Mouse (Mus musculus): ENCODE results near the gene Aplp2. TPM values are rescaled to one million over a fixed set of nuclear protein-coding genes. Genes with fewer than 3 reads are reported as not detected.

The Aplp2 gene
- polyA plus RNA-seq, 1 experiment from 2014 or later = 182 TPM

DNA sequence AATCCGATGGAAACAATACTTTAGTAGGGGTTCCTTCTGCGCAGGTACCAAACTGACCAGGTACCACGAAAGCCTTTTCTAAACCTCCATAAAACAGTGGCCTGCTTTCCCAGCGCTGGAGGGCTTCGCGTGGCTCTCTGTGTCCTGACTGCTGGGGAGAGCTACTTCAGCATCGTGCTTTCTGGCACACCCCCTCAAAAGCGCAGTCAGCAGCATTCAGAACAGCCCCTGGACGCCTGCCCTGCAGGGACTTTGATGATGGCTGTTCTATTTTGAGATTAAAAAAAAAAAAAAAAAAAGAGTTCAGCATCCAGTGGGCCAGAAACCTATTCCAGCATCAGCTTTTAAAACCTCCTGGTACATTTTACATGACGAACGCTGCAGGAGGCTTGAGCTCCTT, 14.2 kb upstream of the Aplp2 start:
- Histone ChIP-seq H3K27me3 (peaks cover 14% of the 10 kb centered on the region), H3K9me3 (replicated peaks) (no peaks in the 10 kb centered on the region), H3K9ac (no peak overlapping the region), H3K27ac (replicated peaks) (peak overlapping the region; percentile 59; the same call in 1 of the 2 replicates), H3K4me1 (replicated peaks) (peaks cover 32% of the 10 kb centered on the region), H3K4me2 (0 out of 2 replicates have a peak overlapping the region, but pooled peaks have one; percentile 51), H3K4me3 (replicated peaks) (no peak overlapping the region), H3K36me3 (replicated peaks) (no peaks in the 10 kb centered on the region)
- 76% methylated on average over 11 of the region's 11 CpGs for WGBS (ENCODE audit: insufficient replicate concordance)
- no peak for ATAC-seq (ENCODE audit: insufficient read depth)

DNA sequence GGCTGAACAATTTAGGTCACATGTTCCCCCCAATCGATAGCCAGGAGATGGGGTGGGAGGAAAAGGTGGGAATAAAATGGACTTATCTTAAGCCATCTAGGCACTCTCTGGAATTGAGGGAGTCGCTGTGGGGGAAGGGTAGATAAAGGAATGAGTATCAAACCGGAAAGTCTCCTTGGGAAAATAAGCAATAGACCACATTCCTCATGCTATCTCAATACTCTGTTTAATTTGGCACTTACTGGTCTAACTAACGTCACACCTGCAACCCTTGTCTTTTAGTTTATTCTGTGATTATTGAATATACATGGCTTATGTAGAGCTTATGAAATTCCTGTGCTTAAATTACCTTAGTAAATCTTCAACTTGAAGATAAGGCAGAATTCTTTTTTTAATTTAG, 11.9 kb upstream of the Aplp2 start:
- Histone ChIP-seq H3K36me3 (replicated peaks) (no peaks in the 10 kb centered on the region), H3K27me3 (peaks cover 24% of the 10 kb centered on the region), H3K9ac (no peak overlapping the region), H3K4me3 (replicated peaks) (no peak overlapping the region), H3K9me3 (replicated peaks) (no peaks in the 10 kb centered on the region), H3K4me2 (no peak overlapping the region), H3K27ac (replicated peaks) (no peak overlapping the region), H3K4me1 (replicated peaks) (peaks cover 29% of the 10 kb centered on the region)
- no peak for ATAC-seq (ENCODE audit: insufficient read depth)
- 63% methylated on average over 4 of the region's 4 CpGs for WGBS (ENCODE audit: insufficient replicate concordance)

DNA sequence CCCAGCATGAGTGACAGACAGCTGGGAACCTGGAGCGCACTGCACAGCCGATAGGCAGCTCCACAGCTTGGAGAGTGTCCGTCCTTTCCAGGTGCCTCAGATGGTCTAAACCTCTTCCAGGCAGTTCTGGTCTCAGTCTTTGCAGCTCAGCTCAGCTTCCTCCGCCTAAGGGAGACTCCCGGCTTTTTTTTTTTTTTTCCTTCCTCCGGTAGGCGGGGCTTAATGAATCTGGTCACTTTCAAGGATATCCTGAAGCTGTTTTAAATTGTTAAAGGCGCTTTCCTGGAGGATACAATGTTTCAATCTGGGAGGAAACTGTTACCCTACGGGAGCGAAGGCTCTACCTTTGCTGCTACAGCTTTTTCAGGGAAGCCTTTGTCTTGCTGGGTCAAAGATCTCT, 9.6 kb upstream of the Aplp2 start:
- 31% methylated on average over 10 of the region's 10 CpGs for WGBS (ENCODE audit: insufficient replicate concordance)
- Histone ChIP-seq H3K9me3 (replicated peaks) (no peaks in the 10 kb centered on the region), H3K27ac (replicated peaks) (no peak overlapping the region), H3K27me3 (peaks cover 24% of the 10 kb centered on the region), H3K36me3 (replicated peaks) (no peaks in the 10 kb centered on the region), H3K9ac (no peak overlapping the region), H3K4me3 (replicated peaks) (no peak overlapping the region), H3K4me1 (replicated peaks) (peaks cover 26% of the 10 kb centered on the region), H3K4me2 (no peak overlapping the region)
- ATAC-seq (ENCODE audit: insufficient read depth) = no peak

DNA sequence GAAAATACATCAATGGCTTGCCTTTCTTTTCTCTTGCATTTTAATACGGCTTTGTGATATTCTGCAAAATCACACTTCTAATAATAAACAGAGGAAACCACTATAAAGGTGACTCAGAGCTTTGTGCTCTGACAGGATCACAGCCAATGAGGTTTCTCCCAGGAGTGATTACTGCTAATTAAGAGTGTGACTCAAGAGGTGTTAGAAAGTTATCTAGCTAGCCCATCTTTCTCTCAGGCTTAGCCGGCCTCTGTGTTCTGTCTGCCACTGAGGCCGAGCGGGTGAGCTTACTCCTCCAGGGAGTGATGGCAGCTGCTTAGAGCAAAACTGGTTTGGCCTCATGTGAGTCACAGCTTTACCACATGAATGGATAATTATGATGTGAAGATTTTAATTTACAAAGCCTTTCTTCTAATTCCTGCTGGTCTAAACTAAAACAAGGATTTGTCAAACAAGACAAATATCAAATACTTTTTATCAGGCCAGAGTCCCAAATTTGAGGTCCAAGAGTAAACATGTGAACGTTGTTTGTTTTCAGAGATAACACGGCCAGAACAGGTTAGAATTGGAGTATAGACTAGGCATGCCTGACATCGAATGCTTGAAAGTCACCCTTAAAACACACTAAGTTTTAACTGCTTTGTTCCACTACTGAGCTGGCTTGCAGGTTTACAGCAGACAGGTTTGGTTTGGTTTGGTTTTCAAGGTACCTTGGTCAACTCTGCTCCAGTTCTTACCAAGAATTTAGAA, 6.2 kb upstream of the Aplp2 start:
- Histone ChIP-seq H3K9ac (no peak overlapping the region), H3K9me3 (replicated peaks) (no peaks in the 10 kb centered on the region), H3K4me1 (replicated peaks) (peaks cover 18% of the 10 kb centered on the region), H3K36me3 (replicated peaks) (no peaks in the 10 kb centered on the region), H3K4me3 (replicated peaks) (no peak overlapping the region), H3K27ac (replicated peaks) (no peak overlapping the region), H3K27me3 (peaks cover 19% of the 10 kb centered on the region), H3K4me2 (no peak overlapping the region)
- 38% methylated on average over 7 of the region's 7 CpGs for WGBS (ENCODE audit: insufficient replicate concordance)
- ATAC-seq (ENCODE audit: insufficient read depth) = no peak

DNA sequence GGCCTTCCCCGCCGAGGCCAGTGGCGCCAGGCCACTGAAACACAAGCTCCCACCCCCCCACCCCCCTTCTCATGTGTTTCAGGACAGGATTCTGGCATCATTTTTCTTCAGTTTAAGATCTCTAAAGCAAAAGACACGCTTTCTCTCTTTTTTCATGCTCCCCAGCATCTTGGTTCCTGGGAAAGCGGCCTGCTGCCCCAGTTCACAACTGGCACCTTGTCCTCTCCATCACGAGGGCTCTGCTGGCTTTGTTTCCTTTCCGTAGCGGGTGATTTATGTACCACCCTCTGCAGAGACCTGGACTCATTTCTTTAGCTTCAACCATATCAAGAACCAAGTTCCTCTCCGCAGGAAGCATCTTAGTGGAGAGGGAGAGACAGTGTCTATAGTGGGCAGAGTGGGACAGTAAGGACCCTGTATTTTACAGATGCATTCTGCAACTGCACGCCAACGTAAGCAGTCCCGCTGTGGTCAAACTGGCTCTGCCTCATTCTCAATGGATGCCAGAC, 939 bp upstream of the Aplp2 start:
- Histone ChIP-seq H3K36me3 (replicated peaks) (no peaks in the 10 kb centered on the region), H3K9ac (peak overlapping the region; percentile 62), H3K4me2 (peak overlapping the region; percentile 91), H3K4me1 (replicated peaks) (peaks cover 44% of the 10 kb centered on the region), H3K4me3 (replicated peaks) (peak overlapping the region; percentile 99), H3K27ac (replicated peaks) (peak overlapping the region; percentile 72), H3K9me3 (replicated peaks) (no peaks in the 10 kb centered on the region), H3K27me3 (no peaks in the 10 kb centered on the region)
- 49% methylated on average over 12 of the region's 12 CpGs for WGBS (ENCODE audit: insufficient replicate concordance)
- no peak for ATAC-seq (ENCODE audit: insufficient read depth)

DNA sequence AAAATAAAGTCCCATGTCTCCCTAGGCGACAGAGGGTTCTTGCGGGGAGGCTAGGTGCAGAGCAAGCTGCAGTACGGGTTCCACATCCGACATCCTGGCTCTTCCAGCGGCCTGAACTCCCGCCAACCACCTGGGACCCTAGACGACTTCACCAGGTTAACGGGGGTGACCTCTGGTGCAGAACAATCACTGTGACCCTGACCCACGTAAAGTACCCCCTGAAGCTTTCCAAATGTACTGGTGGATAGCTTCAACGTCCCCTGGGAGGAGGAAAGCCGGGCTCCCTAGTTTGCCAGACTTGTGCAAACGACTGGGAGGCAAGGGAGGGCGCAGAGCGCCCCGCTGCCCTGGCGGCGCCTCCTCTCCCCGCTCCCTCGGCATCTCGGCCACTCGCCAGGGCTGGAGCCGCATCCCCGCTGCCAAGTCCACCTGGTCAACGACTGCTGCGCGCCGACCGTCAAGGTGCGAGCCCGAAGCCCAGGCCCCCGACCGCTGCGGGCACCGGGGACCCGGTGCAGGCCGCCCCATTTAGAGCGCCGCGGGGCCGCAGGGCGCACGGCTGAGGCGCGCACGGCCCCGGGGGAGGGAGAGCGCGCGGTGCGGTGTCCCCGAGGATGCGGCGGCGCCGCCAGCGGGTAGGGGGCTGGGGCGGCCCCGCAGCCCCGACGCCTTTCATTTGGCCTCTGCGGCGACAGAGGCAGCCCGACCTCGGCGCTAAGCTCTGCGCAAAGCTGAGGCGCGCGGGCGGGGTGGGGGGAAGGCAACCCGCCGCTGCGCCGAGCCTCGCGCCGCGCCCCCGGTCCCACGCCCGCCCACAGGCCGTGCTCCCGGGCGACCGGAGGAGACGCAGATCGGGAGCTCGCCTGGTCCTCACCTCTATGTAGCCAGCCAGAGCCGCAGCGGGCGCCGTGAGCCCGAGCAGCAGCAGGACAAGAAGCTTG, 596 bp downstream of the Aplp2 start:
- Histone ChIP-seq H3K27me3 (no peaks in the 10 kb centered on the region), H3K36me3 (replicated peaks) (no peaks in the 10 kb centered on the region), H3K4me1 (replicated peaks) (peaks cover 51% of the 10 kb centered on the region), H3K4me2 (peak overlapping the region; percentile 91), H3K9ac (peak overlapping the region; percentile 96), H3K9me3 (replicated peaks) (no peaks in the 10 kb centered on the region), H3K4me3 (replicated peaks) (peak overlapping the region; percentile 99), H3K27ac (replicated peaks) (peak overlapping the region; percentile 91)
- ATAC-seq (ENCODE audit: insufficient read depth) = peak; percentile 67
- under 1% methylated on average over 93 of the region's 93 CpGs for WGBS (ENCODE audit: insufficient replicate concordance)

DNA sequence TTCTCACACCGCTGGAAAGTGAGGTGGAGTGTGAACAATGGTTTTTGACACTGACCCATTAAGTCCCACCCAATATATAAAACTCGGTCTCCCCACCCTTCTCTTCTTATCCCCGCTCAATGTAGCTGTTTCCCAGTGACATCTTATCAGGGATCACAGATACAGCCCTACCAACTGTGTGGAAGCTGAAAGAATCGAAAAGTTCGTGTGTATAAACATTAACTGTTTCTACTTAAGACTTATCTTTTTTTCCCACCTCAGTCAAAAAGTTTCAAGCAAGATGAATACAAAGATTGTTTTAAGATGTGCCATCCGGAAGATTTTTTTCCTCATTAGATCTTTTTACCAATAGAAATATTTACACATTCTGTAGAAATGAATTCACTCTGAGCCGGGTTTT, 1.5 kb downstream of the Aplp2 start:
- 6% methylated on average over 7 of the region's 7 CpGs for WGBS (ENCODE audit: insufficient replicate concordance)
- peak overlapping the region; percentile 91; the same call in 1 of the 2 replicates for H3K27ac ChIP-seq (replicated peaks)

DNA sequence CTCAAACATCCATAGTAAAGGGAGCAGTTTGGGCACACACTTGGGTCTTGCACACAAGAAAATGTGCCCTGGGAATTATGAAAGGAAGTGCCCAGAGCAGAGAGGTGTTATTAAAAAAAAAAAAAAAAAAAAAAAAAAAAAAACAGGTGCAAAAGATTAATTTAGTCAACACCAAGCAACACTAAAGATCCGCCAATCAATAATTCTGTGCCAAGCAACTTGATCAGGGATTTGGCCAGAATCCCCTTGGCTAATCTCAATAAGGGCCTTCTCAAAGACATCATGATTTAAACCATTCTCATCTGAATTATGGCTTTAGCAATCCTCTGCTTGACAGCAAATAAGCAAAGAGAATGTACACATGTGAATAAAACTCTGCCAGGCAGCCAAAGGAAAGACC, 2.1 kb downstream of the Aplp2 start:
- Histone ChIP-seq H3K4me3 (replicated peaks) (peak overlapping the region; percentile 99), H3K27me3 (no peaks in the 10 kb centered on the region), H3K9ac (no peak overlapping the region), H3K9me3 (replicated peaks) (no peaks in the 10 kb centered on the region), H3K4me2 (peak overlapping the region; percentile 91), H3K4me1 (replicated peaks) (peaks cover 67% of the 10 kb centered on the region), H3K27ac (replicated peaks) (no peak overlapping the region), H3K36me3 (replicated peaks) (no peaks in the 10 kb centered on the region)
- WGBS (ENCODE audit: insufficient replicate concordance) = 84% methylated on average over 1 of the region's 1 CpGs
- no peak for ATAC-seq (ENCODE audit: insufficient read depth)

More for the DNA sequence above, 1.5 kb downstream of the Aplp2 start:
- H3K36me3 ChIP-seq (replicated peaks) = no peaks in the 10 kb centered on the region
- no peak for ATAC-seq (ENCODE audit: insufficient read depth)
- H3K4me2 ChIP-seq = peak overlapping the region; percentile 91
- H3K27me3 ChIP-seq = no peaks in the 10 kb centered on the region
- peak overlapping the region; percentile 99 for H3K4me3 ChIP-seq (replicated peaks)
- H3K9me3 ChIP-seq (replicated peaks) = no peaks in the 10 kb centered on the region
- H3K4me1 ChIP-seq (replicated peaks) = peaks cover 60% of the 10 kb centered on the region
- H3K9ac ChIP-seq = peak overlapping the region; percentile 96

DNA sequence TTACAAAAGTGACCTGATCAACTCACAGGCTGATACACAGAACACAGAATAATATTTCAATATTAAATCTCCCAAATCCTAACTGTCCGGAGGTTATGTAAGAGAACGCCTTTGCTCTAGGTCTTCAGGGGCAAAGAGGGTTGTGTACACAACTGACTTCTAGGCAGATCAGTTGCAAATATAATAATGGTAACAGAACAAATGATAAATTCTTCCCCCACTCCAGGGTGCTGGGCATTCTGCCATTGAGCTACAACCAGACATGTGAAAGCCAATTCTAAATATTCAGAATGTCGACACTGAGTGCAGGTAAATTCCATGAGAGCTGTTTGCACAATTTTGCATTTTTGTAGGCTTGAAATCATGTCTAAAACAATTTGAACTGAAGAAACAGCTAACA, 3.9 kb downstream of the Aplp2 start:
- H3K27ac ChIP-seq (replicated peaks) = 0 out of 2 replicates have a peak overlapping the region, but pooled peaks have one; percentile 31
- WGBS (ENCODE audit: insufficient replicate concordance) = 79% methylated on average over 3 of the region's 3 CpGs
- H3K27me3 ChIP-seq = no peaks in the 10 kb centered on the region
- H3K9ac ChIP-seq = no peak overlapping the region
- no peak overlapping the region for H3K4me3 ChIP-seq (replicated peaks)
- no peak for ATAC-seq (ENCODE audit: insufficient read depth)
- H3K9me3 ChIP-seq (replicated peaks) = no peaks in the 10 kb centered on the region
- H3K4me1 ChIP-seq (replicated peaks) = peaks cover 78% of the 10 kb centered on the region
- H3K4me2 ChIP-seq = no peak overlapping the region
- no peaks in the 10 kb centered on the region for H3K36me3 ChIP-seq (replicated peaks)

DNA sequence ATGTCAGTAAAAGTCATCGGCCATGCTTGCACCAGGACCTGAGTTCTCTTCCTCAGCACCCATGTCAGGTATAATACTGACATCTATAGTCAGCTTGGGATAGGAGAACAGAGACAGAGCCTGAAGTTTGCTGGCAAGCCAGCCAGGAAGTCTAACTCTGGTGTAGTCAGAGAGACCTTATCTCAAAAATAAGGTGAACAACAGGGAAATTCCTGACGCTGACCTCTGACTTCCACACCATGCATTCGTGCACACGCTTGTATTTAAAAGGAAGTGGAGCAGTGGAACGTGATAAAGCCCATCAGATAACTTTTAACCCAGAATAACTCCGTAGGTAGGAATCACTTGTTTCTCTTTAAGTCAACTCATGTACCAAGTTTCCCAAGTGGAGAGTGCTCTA, 6.9 kb downstream of the Aplp2 start:
- H3K4me3 ChIP-seq (replicated peaks) = no peak overlapping the region
- no peak overlapping the region for H3K4me2 ChIP-seq
- no peaks in the 10 kb centered on the region for H3K9me3 ChIP-seq (replicated peaks)
- peaks cover 73% of the 10 kb centered on the region for H3K4me1 ChIP-seq (replicated peaks)
- 22% methylated on average over 6 of the region's 6 CpGs for WGBS (ENCODE audit: insufficient replicate concordance)
- peak overlapping the region; percentile 42 for H3K27ac ChIP-seq (replicated peaks)
- no peak overlapping the region for H3K9ac ChIP-seq
- H3K36me3 ChIP-seq (replicated peaks) = 0 out of 2 replicates have a peak, but pooled peaks cover 2% of the 10 kb centered on the region
- H3K27me3 ChIP-seq = no peaks in the 10 kb centered on the region
- no peak for ATAC-seq (ENCODE audit: insufficient read depth)

Measured in liver, embryonic 15.5 days (tissue).